Mouse (Mus musculus) ES-Bruce4 (cell line): Measurements from ENCODE around the gene Abcc4. TPM values are rescaled to one million over a fixed set of nuclear protein-coding genes. Genes with fewer than 3 reads are reported as not detected.

Experiments
- H3K27ac ChIP-seq: 2 replicates; pipeline ENCODE4 v1.5.1; 2012; ENCODE audit warnings: low read length, inconsistent platforms; ENCODE audit not compliant: insufficient read depth
- H3K27me3 ChIP-seq: 2 replicates; pipeline ENCODE4 v1.6.1; 2012; ENCODE audit warnings: mild to moderate bottlenecking, low read length, inconsistent platforms; ENCODE audit not compliant: control insufficient read depth, poor library complexity, insufficient read depth, severe bottlenecking
- H3K36me3 ChIP-seq: 2 replicates; pipeline ENCODE4 v1.6.1; 2012; ENCODE audit warnings: inconsistent platforms, mild to moderate bottlenecking, low read length, moderate library complexity; ENCODE audit not compliant: control insufficient read depth, poor library complexity, insufficient read depth, severe bottlenecking
- H3K4me1 ChIP-seq: one replicate; pipeline ENCODE4 v1.8.1; 2011; ENCODE audit warnings: low read length; ENCODE audit not compliant: control insufficient read depth, insufficient read depth
- H3K4me3 ChIP-seq: 2 replicates; pipeline ENCODE4 v1.5.1; 2011; ENCODE audit warnings: low read depth, mild to moderate bottlenecking, low read length
- H3K9ac ChIP-seq: 2 replicates; pipeline ENCODE4 v1.6.1; 2012; ENCODE audit warnings: low read depth, mild to moderate bottlenecking, inconsistent platforms; ENCODE audit not compliant: poor library complexity, severe bottlenecking
- H3K9me3 ChIP-seq: replicated peaks from 2 replicates; pipeline ENCODE4 v1.6.1; 2012; ENCODE audit warnings: mild to moderate bottlenecking, low read length, inconsistent platforms; ENCODE audit not compliant: control insufficient read depth, poor library complexity, insufficient read depth, severe bottlenecking
- CTCF ChIP-seq: IDR thresholded peaks from one replicate; pipeline ENCODE4 v1.8.1; 2011; ENCODE audit warnings: low read depth, low read length
- EP300 ChIP-seq: IDR thresholded peaks from 2 replicates; pipeline ENCODE4 v1.6.1; 2011; ENCODE audit warnings: low read depth, low read length; ENCODE audit not compliant: insufficient read depth
- POLR2A ChIP-seq: IDR thresholded peaks from one replicate; pipeline ENCODE4 v1.8.1; 2011; ENCODE audit warnings: low read length; ENCODE audit not compliant: insufficient read depth
- polyA plus RNA-seq: library from polyadenylated mRNA; stranded (reverse); fragments of >200 nt; gene quantifications from 2 replicates; pipeline ENCODE4 v1.2.4, GENCODE M21; 2011; ENCODE audit warnings: low read depth; ENCODE audit not compliant: missing spikeins, insufficient read depth, insufficient read length

Abcc4 gene
- polyA plus RNA-seq, 1 experiment: 32.2 TPM

GRCm38 (mm10) chr14:118452572-118452971 is 253.4 kb downstream of the Abcc4 start:
- no peaks in the 10 kb centered on the region for H3K36me3 ChIP-seq
- no peak overlapping the region for H3K27ac ChIP-seq
- H3K9ac ChIP-seq: no peak overlapping the region
- no peaks in the 10 kb centered on the region for H3K9me3 ChIP-seq
- no peaks in the 10 kb centered on the region for H3K27me3 ChIP-seq
- no peaks in the 10 kb centered on the region for H3K4me1 ChIP-seq
- TF ChIP-seq EP300: no peak
- no peak for TF ChIP-seq CTCF
- TF ChIP-seq POLR2A: no peak
- no peak overlapping the region for H3K4me3 ChIP-seq

- Histone ChIP-seq H3K9me3 (no peaks in the 10 kb centered on the region), H3K27ac (no peak overlapping the region), H3K9ac (no peak overlapping the region), H3K4me3 (no peak overlapping the region), H3K27me3 (peaks cover 13% of the 10 kb centered on the region), H3K36me3 (no peaks in the 10 kb centered on the region), H3K4me1 (no peaks in the 10 kb centered on the region)
- TF ChIP-seq POLR2A (no peak), CTCF (no peak), EP300 (no peak)
Measured at GRCm38 (mm10) chr14:118440155-118440554, 265.9 kb downstream of the Abcc4 start.

- Histone ChIP-seq H3K4me3 (peak overlapping the region; percentile 79), H3K36me3 (no peaks in the 10 kb centered on the region), H3K9ac (peak overlapping the region; percentile 31), H3K9me3 (no peaks in the 10 kb centered on the region), H3K27me3 (peaks cover 13% of the 10 kb centered on the region), H3K27ac (no peak overlapping the region), H3K4me1 (no peaks in the 10 kb centered on the region)
- no peak for TF ChIP-seq CTCF
Measured at GRCm38 (mm10) chr14:118437156-118437931, 268.7 kb downstream of the Abcc4 start.

GRCm38 (mm10) chr14:118436791-118437155 is 269.2 kb downstream of the Abcc4 start:
- peaks cover 13% of the 10 kb centered on the region for H3K27me3 ChIP-seq
- peak overlapping the region; percentile 79 for H3K4me3 ChIP-seq
- H3K27ac ChIP-seq: no peak overlapping the region
- TF ChIP-seq CTCF: no peak
- TF ChIP-seq POLR2A: no peak
- TF ChIP-seq EP300: no peak
- no peaks in the 10 kb centered on the region for H3K4me1 ChIP-seq
- no peaks in the 10 kb centered on the region for H3K9me3 ChIP-seq
- H3K9ac ChIP-seq: peak overlapping the region; percentile 31
- no peaks in the 10 kb centered on the region for H3K36me3 ChIP-seq

- H3K4me3 ChIP-seq: no peak overlapping the region
- TF ChIP-seq POLR2A: no peak
- TF ChIP-seq CTCF: no peak
- TF ChIP-seq EP300: no peak
Measured at GRCm38 (mm10) chr14:118435676-118436330, 270.2 kb downstream of the Abcc4 start.

GRCm38 (mm10) chr14:118434842-118435241 is 271.2 kb downstream of the Abcc4 start:
- Histone ChIP-seq H3K27me3 (peaks cover 9% of the 10 kb centered on the region), H3K4me1 (no peaks in the 10 kb centered on the region)

More at GRCm38 (mm10) chr14:118435676-118436330, 270.2 kb downstream of the Abcc4 start:
- Histone ChIP-seq H3K9me3 (no peaks in the 10 kb centered on the region), H3K4me1 (no peaks in the 10 kb centered on the region), H3K27ac (no peak overlapping the region), H3K27me3 (peaks cover 11% of the 10 kb centered on the region), H3K9ac (no peak overlapping the region), H3K36me3 (no peaks in the 10 kb centered on the region)

More at GRCm38 (mm10) chr14:118434842-118435241, 271.2 kb downstream of the Abcc4 start:
- Histone ChIP-seq H3K36me3 (no peaks in the 10 kb centered on the region), H3K27ac (no peak overlapping the region), H3K9ac (no peak overlapping the region), H3K9me3 (no peaks in the 10 kb centered on the region), H3K4me3 (no peak overlapping the region)
- TF ChIP-seq EP300: no peak
- TF ChIP-seq POLR2A: no peak
- TF ChIP-seq CTCF: no peak
